Mouse (Mus musculus) ZHBTc4 (cell line): Measurements from ENCODE around the gene Cux2.

Experiments
- DNase-seq: peaks from one replicate; pipeline ENCODE4 v3.0.0-alpha.2; 2011; ENCODE audit warnings: low read depth, low spot score

Gene Cux2

GRCm38 (mm10) chr5:122059060-122060017 lies 9.4 kb upstream of the Cux2 start:
- peak; percentile 73 for DNase-seq

DNA sequence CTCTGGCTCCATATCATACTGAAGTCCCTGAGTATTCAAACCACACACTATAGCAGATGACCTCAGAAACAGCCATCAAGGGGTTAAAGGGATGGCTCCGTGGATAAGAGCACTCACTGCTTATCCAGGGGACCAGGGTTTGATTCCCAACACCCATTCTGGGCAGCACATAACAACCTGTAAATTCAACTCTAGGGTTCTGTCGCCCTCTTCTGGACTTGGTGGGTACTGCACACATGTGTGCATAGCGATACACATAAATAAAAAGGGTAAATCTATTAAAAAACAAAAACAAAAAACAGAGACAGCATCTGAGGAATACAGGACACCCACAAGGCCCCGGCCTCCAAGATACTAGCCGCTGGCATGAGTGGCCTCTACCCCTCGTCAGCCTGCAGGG lies 7.7 kb upstream of the Cux2 start:
- peak; percentile 64 for DNase-seq

DNA sequence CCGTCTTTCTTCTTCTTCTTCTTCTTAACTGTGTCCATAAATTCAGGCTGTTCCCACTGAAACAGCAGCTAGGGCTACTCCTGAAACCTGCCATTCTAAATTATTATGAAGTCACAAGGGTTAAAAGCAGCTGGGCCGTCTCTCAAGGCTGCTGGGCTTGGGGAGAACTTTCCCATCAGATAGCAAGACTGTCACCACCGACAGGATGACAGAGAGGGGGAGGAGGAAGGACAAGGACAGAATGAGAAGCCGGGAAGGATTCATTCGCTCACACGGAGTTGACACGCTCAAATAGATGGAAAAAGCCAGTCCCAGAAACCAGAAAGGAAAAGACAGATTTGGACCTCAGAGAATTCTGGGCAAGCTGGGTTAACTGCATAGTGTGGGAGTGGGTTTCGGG lies 6.7 kb upstream of the Cux2 start:
- DNase-seq: no peak

GRCm38 (mm10) chr5:122054130-122054843 lies 4.4 kb upstream of the Cux2 start:
- DNase-seq: peak; percentile 68

- DNase-seq: no peak
These were observed 3.7 kb upstream of the Cux2 start for GRCm38 (mm10) chr5:122053587-122053986.

DNA sequence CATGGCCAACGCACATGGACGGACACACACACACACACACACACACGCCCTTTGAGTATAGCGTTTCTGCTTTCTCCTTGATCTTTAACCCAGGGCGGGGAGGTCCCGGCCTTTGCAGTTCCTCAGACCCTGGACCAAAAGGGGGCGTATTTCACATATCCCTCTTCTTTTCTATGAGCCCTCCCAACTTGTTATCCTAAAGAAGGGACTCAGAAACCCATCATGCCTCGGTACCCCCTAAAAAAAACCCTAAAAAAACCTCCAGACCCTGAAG lies 867 bp upstream of the Cux2 start:
- DNase-seq: peak; percentile 51

DNA sequence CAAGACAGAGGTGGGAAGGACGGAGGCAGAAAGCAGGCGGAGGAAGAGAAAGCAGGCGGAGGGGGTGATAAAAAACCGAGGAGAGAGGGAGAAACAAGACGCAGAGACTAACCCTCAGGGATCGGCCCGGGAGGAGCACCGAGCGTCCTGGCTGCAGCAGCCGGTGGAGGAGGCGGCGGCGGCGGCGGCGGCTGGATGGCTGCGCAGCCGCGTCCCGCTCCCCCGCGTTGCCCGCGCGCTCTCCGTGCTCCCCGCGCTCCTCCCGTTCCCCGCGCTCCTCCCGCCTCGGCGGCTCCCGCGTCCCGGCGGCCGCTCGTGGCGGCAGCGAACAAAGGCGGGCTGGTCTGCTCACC lies 262 bp downstream of the Cux2 start:
- DNase-seq: peak; percentile 74

DNA sequence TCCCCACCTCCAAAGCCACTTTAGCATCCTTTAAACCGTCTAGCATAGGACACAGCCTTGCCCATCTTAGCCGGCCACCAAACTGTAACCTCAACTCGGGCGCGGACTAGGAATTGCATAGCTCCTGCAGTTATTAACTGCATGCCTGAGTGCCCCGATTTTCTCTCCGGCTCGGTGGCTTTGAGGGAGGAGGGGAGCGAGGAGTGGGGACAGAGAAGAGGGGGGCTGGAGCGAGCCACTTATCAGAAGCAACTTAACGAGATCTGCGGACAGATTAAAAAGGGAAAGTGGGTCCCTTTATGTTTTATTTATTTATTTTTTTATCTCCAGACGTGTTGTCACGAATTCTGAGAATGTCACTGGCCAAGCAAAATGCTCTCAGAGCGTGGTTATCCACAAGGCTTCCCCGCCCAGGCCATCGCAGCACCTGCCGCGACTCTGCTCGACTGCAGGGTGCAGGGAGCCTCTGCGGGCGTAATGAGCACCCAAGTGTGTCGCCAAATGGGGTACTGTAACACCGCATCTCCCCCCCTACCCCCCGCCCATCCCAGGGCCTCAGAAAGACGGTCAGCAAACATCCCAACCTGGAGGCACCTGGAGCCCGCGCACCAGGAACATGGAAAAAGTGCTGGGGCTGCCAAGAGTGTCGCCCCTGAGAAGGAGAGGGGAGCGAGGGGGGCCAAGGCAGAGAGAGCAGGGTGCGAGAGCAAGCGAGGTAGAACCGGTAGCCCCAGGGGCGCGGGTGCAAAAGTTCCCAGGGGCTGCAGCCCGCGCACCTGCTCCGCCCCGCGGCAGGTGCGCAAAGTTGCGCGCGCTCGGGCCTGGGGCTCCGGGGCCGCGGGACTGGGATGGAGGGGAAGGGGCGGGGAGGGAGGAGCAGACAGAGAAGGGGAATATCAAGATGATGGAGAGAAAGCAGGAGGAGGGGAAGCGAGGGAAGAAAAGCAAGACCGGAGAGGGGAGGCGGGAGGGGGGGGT lies 927 bp downstream of the Cux2 start:
- DNase-seq: peak; percentile 66

DNA sequence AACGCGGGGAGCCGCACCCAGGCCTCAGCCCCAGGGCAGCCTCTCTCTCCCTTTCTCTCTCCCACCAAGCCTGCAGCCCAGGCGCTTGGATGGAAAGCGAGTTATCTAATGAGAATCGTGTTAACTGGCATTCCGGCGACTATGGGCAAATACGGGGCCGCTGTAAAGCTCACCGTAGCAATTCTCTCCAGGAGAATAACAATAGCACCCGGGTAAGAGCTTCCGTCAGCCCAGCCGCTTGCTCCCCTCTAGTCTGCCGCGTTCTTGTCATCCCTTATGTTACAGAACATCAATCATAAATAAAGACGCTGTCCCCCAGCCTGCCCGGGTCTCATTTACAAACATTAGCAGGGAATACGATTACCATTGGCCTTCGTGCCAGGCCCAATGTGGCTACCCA lies 1.6 kb downstream of the Cux2 start:
- no peak for DNase-seq

DNA sequence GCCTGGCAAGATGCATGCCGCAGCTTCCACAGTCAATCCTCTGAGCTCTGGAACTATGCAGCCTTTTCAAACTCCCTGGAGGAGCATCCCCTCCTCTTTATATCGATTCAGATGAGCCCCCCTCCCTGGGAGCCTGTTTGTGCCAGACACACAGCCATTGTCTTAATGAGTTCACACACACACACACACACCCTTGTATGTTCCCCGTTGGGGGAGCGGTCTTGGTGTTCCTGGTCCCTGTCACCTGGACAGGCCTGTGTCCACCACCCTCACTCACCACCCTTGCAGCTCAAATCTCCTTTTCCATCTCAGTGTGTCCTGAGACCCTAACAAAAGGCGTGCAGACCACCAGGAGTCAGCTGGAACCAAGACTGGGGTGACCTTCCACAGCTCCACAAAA lies 2.1 kb downstream of the Cux2 start:
- DNase-seq: no peak

DNA sequence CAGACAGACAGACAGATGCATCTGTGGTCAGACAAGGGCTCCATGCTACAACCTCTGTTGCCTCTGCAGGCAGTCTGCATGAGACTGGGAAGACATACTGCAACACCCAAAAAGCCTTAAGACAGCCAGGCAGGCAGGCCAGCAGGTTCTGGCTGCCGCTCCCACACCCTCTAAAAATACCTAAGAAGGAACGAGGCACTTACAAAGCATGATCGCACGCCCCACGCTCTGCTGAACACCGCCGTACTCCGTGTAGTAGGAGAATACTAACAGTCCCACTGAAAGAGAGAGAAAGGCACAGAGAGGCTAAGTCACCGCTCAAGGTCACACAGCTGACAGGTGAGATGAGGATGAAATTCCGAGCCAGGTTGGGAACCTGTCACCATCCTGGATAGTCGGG lies 6.3 kb downstream of the Cux2 start:
- peak; percentile 34 for DNase-seq

GRCm38 (mm10) chr5:122035278-122035677 lies 14.6 kb downstream of the Cux2 start:
- DNase-seq: no peak

GRCm38 (mm10) chr5:122033167-122033478 lies 16.8 kb downstream of the Cux2 start:
- no peak for DNase-seq

- no peak for DNase-seq
These were observed 17.3 kb downstream of the Cux2 start for GRCm38 (mm10) chr5:122032471-122033166.

DNA sequence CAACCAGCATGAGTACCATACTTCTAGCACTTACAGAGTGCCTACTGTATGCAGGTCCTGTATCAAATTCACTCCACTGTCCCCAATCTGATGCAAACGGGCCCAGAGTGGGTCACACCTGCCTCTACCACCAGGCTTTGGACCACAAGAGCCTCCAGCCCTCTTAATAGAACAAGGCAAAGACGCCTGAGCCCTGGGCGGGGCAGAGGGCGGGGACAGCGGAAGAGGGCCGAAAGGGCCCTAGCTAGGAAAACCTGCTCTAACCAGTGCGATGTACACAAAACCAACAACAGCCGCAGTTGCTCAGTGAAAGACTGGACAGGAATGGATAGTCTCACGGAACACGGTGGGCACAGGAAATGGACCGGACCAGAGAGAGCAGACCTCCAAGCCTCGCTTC lies 18.8 kb downstream of the Cux2 start:
- DNase-seq: peak; percentile 85

- DNase-seq: peak; percentile 86
These were observed 19.3 kb downstream of the Cux2 start for GRCm38 (mm10) chr5:122030640-122031039.

DNA sequence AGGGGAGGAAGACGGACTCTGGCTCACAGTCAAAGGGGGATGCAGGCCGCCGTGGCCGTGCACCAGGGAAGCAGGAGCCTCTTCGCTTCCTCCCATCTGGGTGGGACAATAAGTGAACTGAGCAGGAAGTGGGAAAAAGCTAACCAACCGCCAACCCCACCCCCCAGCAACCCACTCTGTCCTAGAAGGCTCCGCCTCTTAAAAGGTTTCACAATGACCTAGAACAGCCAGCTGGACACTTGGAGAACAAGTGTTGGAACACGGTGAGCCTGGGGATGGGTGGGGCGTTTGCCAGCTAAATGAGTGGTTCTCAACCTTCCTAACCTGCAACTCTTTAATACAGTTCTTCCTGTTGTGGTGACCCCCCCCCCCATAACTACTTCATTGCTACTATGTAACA lies 23.1 kb downstream of the Cux2 start:
- peak; percentile 67 for DNase-seq

DNA sequence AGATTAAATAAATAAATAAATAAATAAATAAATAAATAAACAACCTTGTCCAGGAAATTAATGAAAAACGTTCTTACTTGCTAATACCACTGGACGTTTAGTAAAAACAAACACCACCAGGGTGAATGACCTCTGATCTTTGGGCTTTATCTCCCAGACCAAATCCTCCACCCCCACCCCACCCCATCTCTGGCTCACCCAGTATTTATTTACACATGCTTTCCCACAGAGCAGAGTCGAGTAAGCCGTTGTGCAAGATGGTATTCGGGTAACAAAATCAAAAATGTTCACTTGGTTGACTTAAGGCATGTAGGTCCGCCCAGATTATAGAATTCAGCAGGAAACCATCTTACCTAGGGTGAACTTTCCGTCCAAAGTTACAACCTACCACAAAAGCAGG lies 23.6 kb downstream of the Cux2 start:
- no peak for DNase-seq

DNA sequence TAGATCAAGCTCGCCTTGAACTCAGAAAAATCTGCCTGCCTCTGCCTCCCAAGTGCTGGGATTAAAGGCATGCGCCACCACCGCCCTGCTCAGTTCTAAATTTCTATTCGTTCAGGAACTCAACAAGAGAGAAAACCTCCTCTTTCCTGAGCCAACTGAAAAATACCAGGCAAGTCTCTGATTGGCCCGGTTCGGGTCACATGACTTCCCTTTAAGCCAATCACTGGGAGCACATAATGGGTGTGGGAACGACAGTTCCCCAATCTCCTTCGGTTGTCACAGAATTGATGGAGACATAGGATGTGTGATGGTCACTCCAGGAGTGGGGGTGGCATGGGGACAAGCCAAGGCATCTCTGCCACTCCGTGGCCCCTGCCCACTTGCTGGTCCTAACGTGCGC lies 24.8 kb downstream of the Cux2 start:
- peak; percentile 50 for DNase-seq

DNA sequence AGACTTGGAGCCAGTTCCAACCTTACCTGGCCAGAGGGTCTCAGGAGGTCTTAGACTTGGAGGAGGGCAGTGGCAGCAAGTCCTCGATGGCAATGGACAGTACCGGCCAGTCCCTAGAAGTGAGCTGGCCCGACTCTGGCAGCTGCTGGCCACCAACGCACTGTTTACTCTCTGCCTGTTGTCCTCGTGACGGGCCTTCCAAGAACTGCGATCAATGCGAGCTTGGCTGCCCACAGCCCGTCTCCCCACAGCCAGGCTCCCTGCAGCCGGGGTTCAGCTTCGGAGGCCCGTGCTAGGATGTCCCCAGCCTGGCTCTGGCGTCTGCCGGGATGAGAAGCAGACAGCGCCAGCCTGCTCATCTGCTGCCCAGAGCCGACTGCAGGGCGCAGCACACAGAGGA lies 30.6 kb downstream of the Cux2 start:
- DNase-seq: no peak

DNA sequence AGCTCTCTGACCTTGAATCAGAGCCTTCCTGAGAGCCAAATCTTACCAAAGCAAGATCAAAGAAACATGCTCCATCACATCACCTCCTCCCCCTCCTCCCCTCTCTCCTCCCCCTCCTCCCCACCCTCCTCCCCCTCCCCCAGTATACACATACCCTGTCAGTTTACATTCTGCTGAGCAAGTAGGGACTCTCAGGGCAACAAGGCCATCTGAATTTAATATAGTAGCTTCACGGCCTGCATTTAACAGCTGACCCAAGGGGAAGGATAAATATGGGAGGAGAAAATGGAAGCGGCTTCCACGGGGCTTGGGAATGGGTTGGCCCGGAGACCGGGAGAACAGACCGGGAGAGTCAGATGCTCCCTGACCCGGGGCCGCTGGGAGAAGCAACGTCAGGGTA lies 32.1 kb downstream of the Cux2 start:
- DNase-seq: no peak

- no peak for DNase-seq
These were observed 32.6 kb downstream of the Cux2 start for GRCm38 (mm10) chr5:122017269-122017668.
